Mouse (Mus musculus): Measurements from ENCODE around the gene Trp53tg5.

DNA sequence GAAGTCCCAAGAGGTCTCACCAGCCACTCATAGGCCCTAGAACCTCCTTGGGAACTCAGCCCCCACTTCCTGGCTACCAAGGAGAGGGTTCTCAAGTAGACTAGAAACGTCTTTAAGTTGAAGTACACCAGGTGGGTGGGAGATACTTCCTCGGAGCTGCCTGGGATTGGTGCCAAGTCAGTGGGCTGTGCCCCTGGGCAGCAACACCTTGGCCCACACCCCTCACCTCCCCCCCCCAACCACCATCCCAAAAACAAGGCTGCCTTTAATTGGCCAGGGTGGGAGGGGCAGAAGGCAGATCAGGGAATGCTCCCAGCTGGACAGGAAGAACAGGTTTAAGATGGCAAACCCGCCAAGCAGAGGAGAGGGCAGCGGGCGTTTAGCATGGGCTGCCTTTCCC, 33.2 kb downstream of the Trp53tg5 start:
- no peak for TF ChIP-seq POLR2A (IDR thresholded peaks at IDR 0.05; ENCODE audit: insufficient read length, low read depth)
- no peak for TF ChIP-seq SRF (IDR thresholded peaks at IDR 0.05; ENCODE audit: control insufficient read depth, insufficient read length, low read depth)
- no peak for TF ChIP-seq MYOD1 (IDR thresholded peaks at IDR 0.05; ENCODE audit: control insufficient read depth in 1 of 3, insufficient read length in 2 of 3, low read depth in 2 of 3)
- TF ChIP-seq USF1 (IDR thresholded peaks at IDR 0.05; ENCODE audit: low read depth) = no peak
- no peak for TF ChIP-seq E2F4 (IDR thresholded peaks at IDR 0.05; ENCODE audit: insufficient read depth)
- TF ChIP-seq MYOG (IDR thresholded peaks at IDR 0.05; ENCODE audit: control insufficient read depth in 1 of 3, insufficient read depth in 1 of 3, insufficient read length in 2 of 3, low read depth in 2 of 3) = no peak
- TF ChIP-seq MAX (IDR thresholded peaks at IDR 0.05; ENCODE audit: low read depth) = no peak

All from myocyte (in vitro differentiated cells).